Mouse (Mus musculus) liver, embryonic 15.5 days (tissue): Measurements from ENCODE around the gene Phactr1. TPM values are rescaled to one million over a fixed set of nuclear protein-coding genes. Genes with fewer than 3 reads are reported as not detected.
"Not testable (repeated sequence)": the region's sequence is repeated elsewhere in the genome, so short reads cannot be mapped to it uniquely, and the experiment has no call there.

Experiments
- ATAC-seq: fragments of 200-750 bp; cut with Nextera tagmentation; 2 replicates; pipeline ENCODE4 v1.8.0; 2017; ENCODE audit warnings: moderate number of reproducible peaks, mild to moderate bottlenecking, moderate library complexity; ENCODE audit not compliant: insufficient read depth
- H3K27ac ChIP-seq: fragments of 300-500 bp; sonication (generic); replicated peaks from 2 replicates; pipeline ENCODE4 v1.5.1; 2015; ENCODE audit warnings: mild to moderate bottlenecking, inconsistent platforms
- H3K27me3 ChIP-seq: fragments of 300-500 bp; sonication (generic); 2 replicates; pipeline ENCODE4 v1.6.1; 2015; ENCODE audit warnings: mild to moderate bottlenecking, inconsistent platforms
- H3K36me3 ChIP-seq: fragments of 300-500 bp; sonication (generic); replicated peaks from 2 replicates; pipeline ENCODE4 v1.6.1; 2015; ENCODE audit warnings: moderate library complexity, mild to moderate bottlenecking, inconsistent platforms
- H3K4me1 ChIP-seq: fragments of 300-500 bp; sonication (generic); replicated peaks from 2 replicates; pipeline ENCODE4 v1.6.1; 2015; ENCODE audit warnings: inconsistent platforms
- H3K4me2 ChIP-seq: fragments of 300-500 bp; sonication (generic); 2 replicates; pipeline ENCODE4 v1.6.1; 2015; ENCODE audit warnings: moderate library complexity, mild to moderate bottlenecking, inconsistent platforms
- H3K4me3 ChIP-seq: fragments of 300-500 bp; sonication (generic); replicated peaks from 2 replicates; pipeline ENCODE4 v1.5.1; 2015; ENCODE audit warnings: mild to moderate bottlenecking, inconsistent platforms
- H3K9ac ChIP-seq: fragments of 300-500 bp; sonication (generic); 2 replicates; pipeline ENCODE4 v1.6.1; 2015; ENCODE audit warnings: moderate library complexity, mild to moderate bottlenecking, inconsistent platforms
- H3K9me3 ChIP-seq: fragments of 300-500 bp; sonication (generic); replicated peaks from 2 replicates; pipeline ENCODE4 v1.6.1; 2016; ENCODE audit warnings: inconsistent platforms
- WGBS: fragments of 180-500 bp; shearing (Covaris S2); methylation state at CpG from one replicate; pipeline ENCODE4 v1.1.7; 2015; ENCODE audit warnings: mixed read lengths; ENCODE audit not compliant: insufficient replicate concordance; 5-methylcytosine and 5-hydroxymethylcytosine counted together
- polyA plus RNA-seq: library from polyadenylated mRNA; unstranded; fragments of >200 nt; fragmentation: Nextera tagmentation; extraction: Ambion mirVana; gene quantifications from 2 replicates; pipeline ENCODE4 v1.2.1, GENCODE M21; 2015

Phactr1 gene
- polyA plus RNA-seq, 1 experiment from 2014 or later, result 0.82 TPM

DNA sequence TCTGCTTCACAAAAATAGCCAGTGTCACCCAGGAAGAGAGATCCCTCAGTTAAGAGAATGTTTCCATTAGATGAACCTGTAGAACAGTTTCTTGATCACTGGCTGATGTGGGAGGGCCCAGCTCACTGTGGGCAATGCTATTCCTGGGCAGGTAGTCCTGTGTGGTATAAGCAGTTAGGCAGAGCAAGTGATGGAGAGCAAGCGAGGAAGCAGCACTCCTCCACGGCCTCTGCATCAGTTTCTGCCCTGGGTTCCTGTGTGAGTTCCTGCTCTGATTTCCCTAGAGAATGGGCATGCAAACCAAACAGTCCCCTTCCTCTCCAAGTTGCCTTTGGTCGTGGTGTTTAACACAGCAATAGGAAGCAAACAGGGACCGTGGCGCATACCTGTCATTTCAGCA, 251.6 kb downstream of the Phactr1 start:
- Histone ChIP-seq H3K4me2 (no peak overlapping the region), H3K27me3 (no peaks in the 10 kb centered on the region), H3K36me3 (no peaks in the 10 kb centered on the region), H3K4me3 (no peak overlapping the region), H3K9me3 (no peaks in the 10 kb centered on the region), H3K4me1 (no peaks in the 10 kb centered on the region), H3K27ac (no peak overlapping the region), H3K9ac (no peak overlapping the region)
- WGBS, result 67% methylated on average over 5 of the region's 5 CpGs
- no peak for ATAC-seq

DNA sequence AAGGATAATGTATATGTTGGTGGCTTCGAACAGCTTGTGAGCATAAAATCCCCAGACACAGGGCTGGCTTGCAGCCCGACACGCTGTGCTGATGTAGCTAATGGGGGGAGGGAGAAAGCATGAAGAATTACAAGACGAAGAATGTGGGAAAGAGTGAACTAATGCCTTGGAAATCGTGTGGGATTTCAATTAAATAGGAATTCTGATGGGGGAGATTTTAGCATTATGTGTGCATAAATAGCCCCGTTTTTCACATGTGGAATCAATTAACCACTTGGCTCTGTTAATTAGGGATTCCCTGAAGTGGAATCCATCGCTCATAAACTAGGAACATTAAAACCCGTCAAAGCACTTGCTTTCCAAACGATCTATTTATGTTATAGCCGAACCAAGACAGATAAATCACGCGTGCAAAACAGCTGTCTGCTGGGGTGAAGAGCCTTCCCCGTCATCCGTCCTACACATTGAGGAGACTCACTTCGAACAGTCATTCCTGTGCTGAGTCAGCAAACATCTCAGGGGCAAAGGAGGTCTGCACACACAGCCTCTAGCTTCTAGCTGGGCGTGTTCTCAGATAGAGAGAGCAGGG, 254.2 kb downstream of the Phactr1 start:
- H3K36me3 ChIP-seq, result no peaks in the 10 kb centered on the region
- no peaks in the 10 kb centered on the region for H3K4me1 ChIP-seq
- H3K4me2 ChIP-seq, result no peak overlapping the region
- no peak overlapping the region for H3K4me3 ChIP-seq
- H3K9me3 ChIP-seq, result no peaks in the 10 kb centered on the region
- WGBS, result 60% methylated on average over 16 of the region's 16 CpGs
- H3K27ac ChIP-seq, result no peak overlapping the region
- no peak for ATAC-seq
- no peak overlapping the region for H3K9ac ChIP-seq
- no peaks in the 10 kb centered on the region for H3K27me3 ChIP-seq

DNA sequence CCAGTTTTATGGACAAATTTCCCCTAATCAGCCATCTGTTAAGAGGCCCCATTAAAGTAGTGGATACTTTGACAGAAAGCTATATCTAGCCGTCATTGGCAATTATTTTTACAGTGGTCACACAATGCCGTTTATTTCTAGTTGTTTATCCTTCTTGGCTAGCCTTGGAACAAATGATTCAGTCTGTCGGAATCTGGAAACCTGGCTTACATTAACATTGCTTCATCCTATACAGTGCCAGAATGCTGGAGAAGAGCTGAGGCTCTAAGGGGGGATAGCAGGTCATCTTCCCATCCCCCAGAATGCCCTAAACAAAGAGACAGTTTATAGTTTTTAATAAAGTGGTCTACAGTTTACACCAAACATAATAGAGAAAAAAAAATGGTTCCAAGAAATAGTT, 257.4 kb downstream of the Phactr1 start:
- no peak for ATAC-seq
- Histone ChIP-seq H3K9me3 (no peaks in the 10 kb centered on the region), H3K4me2 (no peak overlapping the region), H3K4me1 (no peaks in the 10 kb centered on the region), H3K36me3 (no peaks in the 10 kb centered on the region), H3K27ac (no peak overlapping the region), H3K9ac (no peak overlapping the region), H3K27me3 (no peaks in the 10 kb centered on the region), H3K4me3 (no peak overlapping the region)
- 57% methylated on average over 3 of the region's 3 CpGs for WGBS

DNA sequence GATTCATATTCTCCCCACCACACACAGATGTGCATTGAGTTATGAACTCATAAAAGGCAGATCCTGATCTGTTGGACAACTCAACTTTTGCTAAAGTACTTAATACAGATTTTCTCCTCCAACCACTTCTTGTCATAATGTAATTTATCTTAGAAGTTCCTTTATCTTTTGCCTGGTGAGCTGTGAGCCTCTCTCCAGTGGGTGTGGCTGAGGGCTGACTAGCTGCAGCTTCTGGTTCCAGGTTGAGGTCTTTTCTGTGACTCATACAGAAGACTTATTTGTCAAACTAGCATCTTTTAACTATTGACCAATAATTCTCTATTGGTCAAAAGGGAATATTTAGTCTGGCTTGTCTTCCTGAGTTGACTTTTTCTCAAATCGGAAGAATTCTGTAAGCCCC, 257.9 kb downstream of the Phactr1 start:
- Histone ChIP-seq H3K27me3 (no peaks in the 10 kb centered on the region), H3K27ac (no peak overlapping the region), H3K4me2 (no peak overlapping the region), H3K4me3 (no peak overlapping the region), H3K36me3 (no peaks in the 10 kb centered on the region), H3K4me1 (no peaks in the 10 kb centered on the region), H3K9me3 (no peaks in the 10 kb centered on the region), H3K9ac (no peak overlapping the region)
- ATAC-seq, result no peak
- 68% methylated on average over 1 of the region's 1 CpGs for whole genome bisulfite sequencing

DNA sequence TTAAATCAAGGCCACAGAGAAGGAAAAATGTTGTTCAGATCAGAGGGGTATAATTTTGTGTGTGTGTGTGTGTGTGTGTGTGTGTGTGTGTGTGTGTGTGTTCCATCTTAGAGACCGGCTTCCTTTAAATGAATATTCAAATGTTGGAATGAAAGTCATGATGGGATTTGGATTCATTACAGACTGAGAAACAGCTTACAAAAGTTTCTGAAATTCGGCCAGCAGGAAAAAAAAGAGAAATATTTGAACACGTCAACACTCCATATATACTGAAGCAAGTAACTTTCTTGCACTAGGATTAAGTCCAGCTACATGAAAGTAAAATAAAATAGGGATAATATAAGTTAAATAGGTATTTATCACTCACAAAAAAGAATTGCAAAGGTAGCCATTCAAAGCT, 259.8 kb downstream of the Phactr1 start:
- 54% methylated on average over 3 of the region's 3 CpGs for WGBS
- H3K27me3 ChIP-seq, result no peaks in the 10 kb centered on the region
- H3K4me3 ChIP-seq, result no peak overlapping the region
- H3K27ac ChIP-seq, result no peak overlapping the region
- H3K9me3 ChIP-seq, result no peaks in the 10 kb centered on the region
- no peak for ATAC-seq
- H3K9ac ChIP-seq, result no peak overlapping the region
- no peaks in the 10 kb centered on the region for H3K4me1 ChIP-seq
- no peak overlapping the region for H3K4me2 ChIP-seq
- H3K36me3 ChIP-seq, result no peaks in the 10 kb centered on the region

DNA sequence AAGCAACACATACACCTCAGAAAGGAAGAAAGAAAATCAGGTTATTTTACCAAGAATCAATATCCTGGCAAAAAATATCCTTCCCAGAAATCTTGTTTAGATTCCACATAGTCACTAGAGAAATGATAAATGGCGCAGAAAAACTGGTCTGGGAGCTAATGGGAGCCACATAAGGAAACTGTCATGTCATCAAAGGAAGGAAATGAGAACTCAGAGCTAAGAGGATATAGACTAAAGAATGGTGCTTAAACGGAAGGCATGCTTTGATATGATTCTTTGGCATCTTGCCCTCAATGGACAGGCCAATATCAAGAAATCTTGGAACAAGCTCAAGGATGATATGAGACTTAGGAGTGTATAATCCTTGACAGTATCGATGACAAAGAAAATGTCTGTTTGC, 263.7 kb downstream of the Phactr1 start:
- Histone ChIP-seq H3K9ac (no peak overlapping the region), H3K27ac (no peak overlapping the region), H3K4me1 (no peaks in the 10 kb centered on the region), H3K36me3 (no peaks in the 10 kb centered on the region), H3K4me3 (no peak overlapping the region), H3K4me2 (no peak overlapping the region), H3K27me3 (no peaks in the 10 kb centered on the region), H3K9me3 (no peaks in the 10 kb centered on the region)
- no peak for ATAC-seq
- 27% methylated on average over 3 of the region's 3 CpGs for WGBS

DNA sequence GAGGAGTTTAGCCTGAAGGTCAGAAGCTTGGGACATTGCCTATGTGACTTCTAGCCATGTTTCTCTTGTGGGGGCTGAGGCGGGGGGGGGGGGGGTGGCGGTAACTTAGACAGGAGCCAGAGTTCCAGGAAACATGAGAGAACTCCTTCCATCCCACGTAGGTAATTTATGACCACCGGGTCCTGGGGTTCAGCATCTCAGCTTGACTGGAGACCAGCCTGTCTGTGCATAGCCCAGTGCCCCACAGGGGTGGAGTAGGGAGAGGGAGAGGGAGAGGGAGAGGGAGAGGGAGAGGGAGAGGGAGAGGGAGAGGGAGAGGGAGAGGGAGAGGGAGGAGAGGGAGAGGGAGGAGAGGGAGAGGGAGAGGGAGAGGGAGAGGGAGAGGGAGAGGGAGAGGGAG, 264.8 kb downstream of the Phactr1 start:
- not testable (repeated sequence) for H3K4me1 ChIP-seq, H3K4me2 ChIP-seq, H3K4me3 ChIP-seq, ATAC-seq, H3K36me3 ChIP-seq, H3K27ac ChIP-seq, H3K9me3 ChIP-seq, H3K9ac ChIP-seq, H3K27me3 ChIP-seq
- WGBS, result 23% methylated on average over 4 of the region's 4 CpGs

DNA sequence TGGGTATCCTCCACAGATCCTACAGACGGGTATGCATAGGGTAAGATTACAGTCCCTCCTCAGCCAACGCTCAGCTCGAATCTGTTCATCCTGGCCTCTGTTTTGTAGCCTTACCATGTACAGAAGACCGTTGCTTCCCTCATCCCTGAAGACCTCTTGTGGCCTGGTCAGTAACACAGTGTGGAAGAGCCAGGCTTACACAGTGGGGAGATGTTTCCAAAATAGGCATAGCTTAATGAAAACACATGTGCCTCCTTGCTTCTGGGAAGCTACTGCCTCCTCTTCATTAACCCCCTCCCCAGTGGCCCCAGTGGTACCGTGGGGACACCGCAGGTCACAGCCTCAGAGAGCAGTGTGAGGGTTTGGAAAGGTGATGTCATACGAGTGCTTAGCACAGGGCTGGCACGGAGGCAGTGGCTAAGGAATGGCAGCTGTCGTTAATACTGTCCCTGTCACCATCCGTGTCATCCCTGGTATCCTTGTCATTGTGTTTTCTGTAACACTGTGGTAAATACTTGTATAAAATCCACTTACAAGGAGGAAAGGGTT, 268.4 kb downstream of the Phactr1 start:
- no peaks in the 10 kb centered on the region for H3K27me3 ChIP-seq
- no peaks in the 10 kb centered on the region for H3K4me1 ChIP-seq
- H3K4me3 ChIP-seq, result no peak overlapping the region
- no peak overlapping the region for H3K27ac ChIP-seq
- H3K4me2 ChIP-seq, result no peak overlapping the region
- 72% methylated on average over 10 of the region's 10 CpGs for WGBS
- no peak for ATAC-seq
- no peaks in the 10 kb centered on the region for H3K36me3 ChIP-seq
- no peaks in the 10 kb centered on the region for H3K9me3 ChIP-seq
- no peak overlapping the region for H3K9ac ChIP-seq

DNA sequence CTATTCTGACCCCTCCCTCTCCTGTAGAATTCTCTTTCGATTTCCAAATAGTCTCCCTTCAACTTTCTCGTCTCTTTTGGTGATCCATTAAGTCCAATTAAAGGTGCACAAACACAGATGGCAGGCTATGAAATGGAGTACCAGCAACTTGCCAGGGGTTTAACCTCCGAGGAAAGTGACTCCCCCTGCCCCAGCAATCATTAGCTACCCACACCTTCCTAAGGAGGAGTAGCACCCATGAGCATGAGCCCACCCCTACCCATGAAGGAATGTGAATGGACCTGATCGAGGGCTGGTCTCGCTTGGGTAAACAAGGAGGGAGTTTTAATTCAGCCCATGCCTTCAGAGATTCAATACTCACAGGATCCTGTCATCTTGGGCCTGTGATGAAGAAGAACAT, 268.9 kb downstream of the Phactr1 start:
- H3K27me3 ChIP-seq, result no peaks in the 10 kb centered on the region
- no peak overlapping the region for H3K9ac ChIP-seq
- no peak overlapping the region for H3K27ac ChIP-seq
- no peaks in the 10 kb centered on the region for H3K36me3 ChIP-seq
- H3K9me3 ChIP-seq, result no peaks in the 10 kb centered on the region
- H3K4me1 ChIP-seq, result no peaks in the 10 kb centered on the region
- no peak for ATAC-seq
- H3K4me2 ChIP-seq, result no peak overlapping the region
- WGBS, result 60% methylated on average over 5 of the region's 5 CpGs
- H3K4me3 ChIP-seq, result no peak overlapping the region

DNA sequence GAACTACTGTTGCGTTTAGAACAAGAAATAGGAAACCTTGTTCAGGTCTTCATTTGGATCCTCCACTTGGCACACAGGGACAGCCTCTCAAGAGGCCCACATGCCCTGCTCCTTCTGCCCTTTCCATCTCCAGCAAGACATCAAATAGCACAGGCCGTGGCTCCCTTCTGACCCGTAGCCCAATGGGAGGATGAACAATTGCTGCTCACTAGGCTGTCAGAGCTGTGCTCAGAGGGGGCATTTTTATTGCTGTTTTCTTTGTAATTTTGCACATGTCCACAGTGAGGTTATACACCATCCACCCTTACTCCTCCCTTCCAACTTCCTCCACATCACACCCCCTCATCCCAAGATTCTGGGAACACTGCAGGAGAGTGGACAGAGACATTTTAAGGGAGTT, 269.6 kb downstream of the Phactr1 start:
- Histone ChIP-seq H3K4me1 (no peaks in the 10 kb centered on the region), H3K4me3 (no peak overlapping the region), H3K9ac (no peak overlapping the region), H3K27ac (no peak overlapping the region), H3K9me3 (no peaks in the 10 kb centered on the region), H3K27me3 (no peaks in the 10 kb centered on the region), H3K4me2 (no peak overlapping the region), H3K36me3 (no peaks in the 10 kb centered on the region)
- WGBS, result 62% methylated on average over 3 of the region's 3 CpGs
- ATAC-seq, result no peak

DNA sequence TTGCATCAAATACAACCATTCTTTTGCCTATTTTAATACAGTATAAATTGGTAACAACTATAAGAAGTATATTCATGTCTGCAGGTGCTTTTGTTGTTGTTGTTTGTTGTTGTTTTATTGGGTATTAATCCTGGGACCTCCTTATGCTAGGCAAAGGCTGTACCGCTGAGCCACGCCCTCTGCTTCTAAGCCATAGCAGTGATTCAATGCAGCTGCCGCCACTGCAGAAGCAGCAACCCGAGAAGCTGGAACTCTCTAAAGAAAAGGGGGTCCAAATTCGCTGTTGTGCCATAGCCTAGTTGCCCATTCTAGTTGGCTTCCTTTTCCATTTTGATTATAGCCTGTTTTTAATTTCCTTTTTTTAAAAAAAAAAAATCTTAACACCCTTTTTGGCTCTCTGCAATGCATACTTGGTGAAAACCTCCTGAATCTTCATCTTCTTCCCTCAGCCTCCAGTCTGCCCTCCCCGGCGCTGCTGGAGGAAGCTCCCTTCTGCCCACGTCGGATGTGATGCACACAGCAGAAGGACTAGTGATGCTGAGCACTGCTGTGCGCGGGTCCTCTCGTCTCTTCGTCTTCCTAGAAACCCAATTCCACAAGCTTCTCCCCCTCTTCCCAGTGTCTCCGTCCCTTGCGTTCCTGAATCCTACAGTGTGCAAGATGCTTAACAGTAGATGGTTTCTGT, 271.8 kb downstream of the Phactr1 start:
- no peak overlapping the region for H3K9ac ChIP-seq
- 60% methylated on average over 15 of the region's 15 CpGs for WGBS
- no peaks in the 10 kb centered on the region for H3K9me3 ChIP-seq
- no peak overlapping the region for H3K4me2 ChIP-seq
- H3K27me3 ChIP-seq, result no peaks in the 10 kb centered on the region
- H3K4me3 ChIP-seq, result no peak overlapping the region
- ATAC-seq, result no peak
- H3K36me3 ChIP-seq, result no peaks in the 10 kb centered on the region
- no peaks in the 10 kb centered on the region for H3K4me1 ChIP-seq
- H3K27ac ChIP-seq, result no peak overlapping the region

DNA sequence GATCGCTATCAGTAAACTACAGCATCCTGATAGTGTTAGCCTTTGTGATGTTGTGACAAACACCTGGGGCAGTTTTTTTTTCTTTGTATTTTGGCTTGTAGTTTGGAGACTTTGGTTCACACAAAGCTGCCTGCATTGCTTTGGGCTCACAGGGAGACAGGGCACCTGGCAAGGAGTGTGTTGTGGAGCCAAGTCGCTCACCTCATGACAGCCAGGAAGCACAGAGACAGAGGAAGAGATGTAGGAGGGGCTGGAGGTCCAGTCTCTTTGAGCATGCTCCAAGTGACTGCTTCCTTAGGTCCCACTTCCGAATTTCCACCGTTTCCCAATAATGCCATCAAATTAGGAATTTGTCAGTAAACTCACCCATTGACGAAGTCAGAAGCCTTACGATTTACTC, 272.6 kb downstream of the Phactr1 start:
- H3K4me2 ChIP-seq, result no peak overlapping the region

More for the DNA sequence above, 272.6 kb downstream of the Phactr1 start:
- Histone ChIP-seq H3K9me3 (no peaks in the 10 kb centered on the region), H3K4me1 (no peaks in the 10 kb centered on the region), H3K27ac (no peak overlapping the region), H3K27me3 (no peaks in the 10 kb centered on the region), H3K36me3 (no peaks in the 10 kb centered on the region), H3K4me3 (no peak overlapping the region), H3K9ac (no peak overlapping the region)
- ATAC-seq, result no peak
- WGBS, result 68% methylated on average over 6 of the region's 6 CpGs
